Comparison of ENCODE assay signal across 7 mouse cellular contexts in the genomic region with DNA sequence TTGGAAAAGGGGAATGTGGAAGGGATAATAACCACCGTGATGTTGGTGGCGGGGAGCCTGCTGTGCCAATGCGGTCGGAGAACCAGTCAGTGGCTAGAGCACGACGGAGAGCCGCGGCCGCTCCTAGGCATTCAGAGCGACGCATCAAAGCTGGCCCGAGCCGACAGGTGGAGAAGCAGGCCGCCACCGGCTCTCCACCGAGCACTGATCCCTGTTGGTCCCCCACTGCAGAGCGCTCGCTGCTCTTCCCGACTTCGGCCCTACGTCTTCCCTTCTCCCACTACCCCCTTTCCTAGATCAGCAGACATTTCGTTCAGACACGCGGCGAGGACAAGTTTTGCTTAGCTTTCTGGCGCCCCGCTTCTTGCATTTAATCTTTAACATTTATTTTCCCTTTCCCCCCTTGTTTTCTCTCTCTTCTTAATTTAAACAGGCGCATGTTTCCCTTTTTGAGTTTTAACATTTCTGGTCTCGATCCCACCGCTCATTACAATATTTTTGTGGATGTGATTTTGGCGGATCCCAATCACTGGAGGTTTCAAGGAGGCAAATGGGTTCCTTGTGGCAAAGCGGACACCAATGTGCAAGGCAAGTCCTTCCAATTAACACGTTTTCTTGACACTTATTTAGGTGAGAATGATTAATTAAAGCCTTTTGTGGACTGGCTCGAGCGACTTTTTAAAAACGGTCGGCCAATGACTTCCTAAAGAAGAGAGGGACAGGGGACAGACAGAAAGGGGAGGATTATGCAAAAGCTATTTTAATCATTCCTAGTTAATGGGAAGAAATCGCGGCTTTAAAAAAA. TPM values are rescaled to one million over a fixed set of nuclear protein-coding genes. Genes with fewer than 3 reads are reported as not detected.
DNase-seq lines count a peak whose midpoint lies in the region; ATAC-seq lines count a peak whose summit lies in the region.

No protein-coding gene starts in this region.

- H3K4me2 ChIP-seq in forebrain, embryonic 15.5 days (replicated peaks): peak overlapping the region; percentile 89

- H3K27ac ChIP-seq in forebrain, embryonic 15.5 days (replicated peaks): peak overlapping the region; percentile 95

- intact Hi-C loops in left cerebral cortex, postnatal 4 days (cut with DNase I): loop anchor here (5.0 kb wide), 1 partner anchor 822 kb away; no protein-coding TSS in a partner anchor
- intact Hi-C loops in left cerebral cortex, postnatal 14 days (cut with DNase I): loop anchor here (2.0 to 5.0 kb wide), 3 partner anchors 93 to 653 kb away; a partner anchor contains a TSS

- peaks cover 28% of the 10 kb centered on the region for H3K4me1 ChIP-seq in forebrain, embryonic 15.5 days

- H3K4me3 ChIP-seq in forebrain, embryonic 15.5 days: peak overlapping the region; percentile 50

- 0 out of 2 replicates have a peak, but pooled peaks have one; percentile 11 for ATAC-seq in forebrain, embryonic 15.5 days (replicated peaks)

- peak overlapping the region; percentile 76 for H3K9ac ChIP-seq in forebrain, embryonic 15.5 days (replicated peaks)

- no peaks in the 10 kb centered on the region for H3K36me3 ChIP-seq in forebrain, embryonic 15.5 days

- peak; percentile 14 for DNase-seq in left cerebral cortex, postnatal 4 days
- DNase-seq in left cerebral cortex, postnatal 14 days (ENCODE audit: low spot score in 2 of 2): no peak
- peak; percentile 60 for DNase-seq in embryo, embryonic 10.5 days (ENCODE audit: low spot score)
- peak; percentile 38 to 58 for DNase-seq in kidney, postnatal 4 days
- DNase-seq in retina, embryonic 14.5 days (ENCODE audit: low spot score): peak; percentile 64
- DNase-seq in gastrocnemius, postnatal 25 days: no peak

- H3K9me3 ChIP-seq in forebrain, embryonic 15.5 days: no peaks in the 10 kb centered on the region

- under 1% methylated on average over 39 of the region's 39 CpGs for WGBS in forebrain, embryonic 15.5 days

- H3K27me3 ChIP-seq in forebrain, embryonic 15.5 days: peaks cover 27% of the 10 kb centered on the region

RNA-seq across cellular contexts. Expression of a gene that starts 3.0 kb away (rescaled TPM):
- 100 to 1,000 TPM; 129 to 131 TPM for total RNA-seq in left cerebral cortex, postnatal 4 days (2021)
- total RNA-seq in left cerebral cortex, postnatal 14 days (2021): 100 to 1,000 TPM; 110 to 113 TPM
- 60.8 and 61.6 TPM in 2 replicates for polyA plus RNA-seq in forebrain, embryonic 15.5 days (2015; fragmentation: Nextera tagmentation; extraction: Ambion mirVana)
- not detected for total RNA-seq in gastrocnemius, postnatal 25 days (2021)

Comparison
In these comparisons a context has a peak if more than half of its experiments do, and no peak if none do; other contexts are left out.
1. DNase-seq: peak in left cerebral cortex, postnatal 4 days (single experiment), embryo, embryonic 10.5 days (single experiment), kidney, postnatal 4 days (2 of 2) and retina, embryonic 14.5 days (single experiment); none in left cerebral cortex, postnatal 14 days (0 of 2) and gastrocnemius, postnatal 25 days (single experiment).
2. RNA of a gene that starts 3.0 kb away (total RNA-seq): 129 to 131 TPM in left cerebral cortex, postnatal 4 days and 110 to 113 TPM in left cerebral cortex, postnatal 14 days; not detected in gastrocnemius, postnatal 25 days; every median in the first group is over 100 times any median in the second.